32 mouse cellular contexts compared by ENCODE assay signal in genomic region chr14:76428855-76429254, GRCm38 (mm10). TPM values are rescaled to one million over a fixed set of nuclear protein-coding genes. Genes with fewer than 3 reads are reported as not detected.
A peak's percentile ranks its signal among the peaks of the same experiment; 100 is the strongest.
DNase-seq lines count a peak whose midpoint lies in the region; ATAC-seq and TF ChIP-seq lines count a peak whose summit lies in the region.
"Had no signal": no experiment of that assay in that cellular context is flagged by ENCODE, and none has a peak within 500 bp of the region (broad histone marks: within the 10 kb centered on the region; RNA-seq: fewer than 3 reads in every experiment).

No protein-coding gene starts in this region.

- H3K27ac ChIP-seq in bone marrow macrophage, adult 2 months (ENCODE audit: insufficient read depth, low read depth, low read length) = peak overlapping the region; percentile 65
- H3K27ac ChIP-seq: embryonic facial prominence, embryonic 10.5 days; embryonic facial prominence, embryonic 15.5 days; forebrain, embryonic 12.5 days; heart, embryonic 10.5 days; heart, embryonic 15.5 days; hindbrain, embryonic 12.5 days; hindbrain, postnatal 0 days; limb, embryonic 10.5 days; limb, embryonic 15.5 days; liver, embryonic 13.5 days; midbrain, embryonic 13.5 days; neural tube, embryonic 15.5 days had no signal

- WGBS in lung, adult 2 months = 67% methylated on average over 2 of the region's 2 CpGs

- H3K4me1 ChIP-seq in lung, adult 2 months (ENCODE audit: control insufficient read depth, insufficient read depth, low read length) = no peaks in the 10 kb centered on the region
- peaks cover 20% of the 10 kb centered on the region for H3K4me1 ChIP-seq in bone marrow macrophage, adult 2 months (ENCODE audit: control insufficient read depth, insufficient read depth, low read length)
- H3K4me1 ChIP-seq: embryonic facial prominence, embryonic 10.5 days; embryonic facial prominence, embryonic 15.5 days; heart, embryonic 10.5 days; heart, embryonic 15.5 days; limb, embryonic 10.5 days; limb, embryonic 15.5 days; liver, embryonic 13.5 days had no signal

- TF ChIP-seq CTCF in lung, adult 2 months (IDR thresholded peaks at IDR 0.05; ENCODE audit: insufficient read depth, low read length) = no peak
- TF ChIP-seq CTCF in bone marrow macrophage, adult 2 months (IDR thresholded peaks at IDR 0.05; ENCODE audit: low read depth, low read length) = no peak

- TF ChIP-seq POLR2A in lung, adult 2 months (IDR thresholded peaks at IDR 0.05; ENCODE audit: borderline replicate concordance, extremely low read depth, low read depth, low read length) = no peak
- no peak for TF ChIP-seq POLR2A in bone marrow macrophage, adult 2 months (IDR thresholded peaks at IDR 0.05; ENCODE audit: borderline replicate concordance, low read depth, low read length)

- peak; percentile 33 for DNase-seq in lung, postnatal 14 days
- no peak for DNase-seq in lung, adult 2 months
- DNase-seq in lung, postnatal 36 days = peak; percentile 63
- DNase-seq in cerebellum, adult 18-20 months = no peak
- DNase-seq: adrenal gland, postnatal 10 days; cerebellum, adult 11 months; cerebellum, adult 9-11 months; forebrain, postnatal 0 days; kidney, adult 18-20 months; kidney, postnatal 4 days; layer of hippocampus, postnatal 36 days; liver, embryonic 13.5 days; lung, embryonic 14.5 days; right cerebral cortex, adult 18-20 months; spleen, adult 18-20 months; thymus, postnatal 25 days had no signal

- H3K4me3 ChIP-seq in lung, adult 2 months (replicated peaks; ENCODE audit: extremely low read depth, low read depth, low read length) = no peak overlapping the region
- no peak overlapping the region for H3K4me3 ChIP-seq in bone marrow macrophage, adult 2 months (ENCODE audit: insufficient read depth, low read length)
- H3K4me3 ChIP-seq: embryonic facial prominence, embryonic 10.5 days; embryonic facial prominence, embryonic 15.5 days; forebrain, embryonic 12.5 days; heart, embryonic 10.5 days; heart, embryonic 15.5 days; hindbrain, embryonic 12.5 days; limb, embryonic 10.5 days; limb, embryonic 15.5 days; liver, embryonic 13.5 days; megakaryocyte, embryonic 14.5 days; midbrain, embryonic 13.5 days; neural tube, embryonic 15.5 days had no signal

- peak; percentile 97 for ATAC-seq in monocyte, adult 5-6 weeks (replicated peaks; ENCODE audit: insufficient number of reproducible peaks, low FRiP score, low TSS enrichment, poor library complexity, severe bottlenecking)
- no peak for ATAC-seq in inflammation-experienced regulatory T-cells, adult 6 months
- ATAC-seq: forebrain, postnatal 0 days; hindbrain, postnatal 0 days; midbrain, embryonic 13.5 days; Patski had no signal

RNA-seq across cellular contexts. Expression of gene Tsc22d1, which starts 14.1 kb away (rescaled TPM):
- polyA plus RNA-seq in lung, adult 2 months (2012; rRNA removed) = 163 and 215 TPM in 2 replicates
- 32.1 and 33.3 TPM in 2 replicates for polyA plus RNA-seq in bone marrow macrophage, adult 2 months (2012; ENCODE audit: insufficient read depth, insufficient read length, missing spikeins)
- 38.7 to 298 TPM (median 42.7 TPM) in 3 replicates for total RNA-seq in monocyte, adult 5-6 weeks (2017)
- polyA plus RNA-seq in inflammation-experienced regulatory T-cells, adult 6 months (2017; shearing (Covaris generic)) = 1 to 10 TPM; 5.9 to 8.7 (median 7.8) TPM

Comparison
In these comparisons a context has a peak if more than half of its experiments do, and no peak if none do; other contexts are left out.
1. DNase-seq: peak in lung, postnatal 14 days (single experiment) and lung, postnatal 36 days (single experiment); none in lung, adult 2 months (single experiment) and cerebellum, adult 18-20 months (0 of 2).